Mouse (Mus musculus): ENCODE measurements around the gene Cd164. TPM values are rescaled to one million over a fixed set of nuclear protein-coding genes. Genes with fewer than 3 reads are reported as not detected.
A peak's percentile ranks its signal among the peaks of the same experiment; 100 is the strongest.
"Not testable (repeated sequence)": the region's sequence is repeated elsewhere in the genome, so short reads cannot be mapped to it uniquely, and the experiment has no call there.

The Cd164 gene
- polyA plus RNA-seq, 1 experiment from 2014 or later, result 184 TPM

DNA sequence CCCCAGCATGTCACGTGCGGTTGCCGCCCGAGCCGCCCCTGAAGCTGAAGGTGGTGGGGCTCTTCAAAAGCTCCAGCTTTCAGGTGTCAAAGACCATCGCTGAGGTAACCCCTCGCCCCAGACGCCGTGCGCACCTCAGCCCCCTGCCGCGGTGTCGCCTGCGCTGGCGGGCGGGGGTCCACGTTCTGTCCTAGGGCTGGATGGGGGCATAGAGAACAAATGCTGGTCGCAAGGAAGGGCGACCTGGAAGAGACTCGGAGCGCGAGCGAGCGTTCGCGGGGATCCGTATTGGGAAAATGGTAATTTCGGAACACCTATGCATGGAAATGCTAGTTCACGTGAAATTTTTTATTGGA, 28.7 kb upstream of the Cd164 start:
- under 1% methylated on average over 29 of the region's 29 CpGs for WGBS
- H3K4me3 ChIP-seq (replicated peaks; ENCODE audit: low read depth, low read length), result peak overlapping the region; percentile 62
- no peaks in the 10 kb centered on the region for H3K27me3 ChIP-seq (ENCODE audit: insufficient read depth, low read length)
- no peak for DNase-seq (ENCODE audit: low spot score)
- TF ChIP-seq CTCF (IDR thresholded peaks at IDR 0.05; ENCODE audit: low read depth), result no peak; the same call in 1 of the 2 replicates
- H3K27ac ChIP-seq, result peak overlapping the region; percentile 84; the same call in 1 of the 2 replicates
- H3K36me3 ChIP-seq (ENCODE audit: insufficient read depth, low read length), result peaks cover 15% of the 10 kb centered on the region
- no peak for ATAC-seq (replicated peaks; ENCODE audit: low FRiP score, low read depth)
- H3K4me1 ChIP-seq (replicated peaks; ENCODE audit: insufficient read depth, low read length), result peaks cover 13% of the 10 kb centered on the region
- peak overlapping the region; percentile 69 for H3K9ac ChIP-seq (ENCODE audit: low read depth, low read length)
- no peaks in the 10 kb centered on the region for H3K9me3 ChIP-seq (replicated peaks; ENCODE audit: low read length)
- peak overlapping the region; percentile 98 for H3K4me2 ChIP-seq (ENCODE audit: low read length)

DNA sequence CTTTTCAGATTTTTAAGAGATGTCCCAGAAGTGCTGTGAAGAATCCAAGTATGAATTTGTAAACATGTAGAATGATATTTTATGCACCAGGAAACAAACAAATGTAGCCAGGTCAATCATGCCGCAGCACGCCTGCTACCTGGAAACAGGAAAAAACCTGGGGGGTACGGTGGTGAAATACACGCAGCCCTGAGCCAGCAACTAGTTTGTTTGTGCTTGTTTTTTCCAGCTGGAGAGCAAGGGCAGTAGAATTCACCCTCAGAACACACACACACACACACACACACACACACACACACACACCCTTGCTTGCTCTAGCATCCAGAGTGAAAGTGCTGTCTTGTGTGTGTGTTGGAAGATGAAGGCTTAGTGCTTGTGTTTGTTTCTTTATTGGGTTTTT, 28.1 kb upstream of the Cd164 start:
- Histone ChIP-seq H3K9me3 (replicated peaks; ENCODE audit: low read length) (no peaks in the 10 kb centered on the region), H3K4me2 (ENCODE audit: low read length) (peak overlapping the region; percentile 98; the same call in 1 of the 2 replicates), H3K36me3 (ENCODE audit: insufficient read depth, low read length) (peaks cover 11% of the 10 kb centered on the region), H3K4me1 (replicated peaks; ENCODE audit: insufficient read depth, low read length) (peaks cover 13% of the 10 kb centered on the region), H3K27me3 (ENCODE audit: insufficient read depth, low read length) (no peaks in the 10 kb centered on the region), H3K27ac (no peak overlapping the region), H3K4me3 (replicated peaks; ENCODE audit: low read depth, low read length) (peak overlapping the region; percentile 62; the same call in 1 of the 2 replicates), H3K9ac (ENCODE audit: low read depth, low read length) (no peak overlapping the region)
- 27% methylated on average over 4 of the region's 4 CpGs for WGBS
- ATAC-seq (replicated peaks; ENCODE audit: low FRiP score, low read depth), result no peak
- DNase-seq (ENCODE audit: low spot score), result no peak
- no peak for TF ChIP-seq CTCF (IDR thresholded peaks at IDR 0.05; ENCODE audit: low read depth)

DNA sequence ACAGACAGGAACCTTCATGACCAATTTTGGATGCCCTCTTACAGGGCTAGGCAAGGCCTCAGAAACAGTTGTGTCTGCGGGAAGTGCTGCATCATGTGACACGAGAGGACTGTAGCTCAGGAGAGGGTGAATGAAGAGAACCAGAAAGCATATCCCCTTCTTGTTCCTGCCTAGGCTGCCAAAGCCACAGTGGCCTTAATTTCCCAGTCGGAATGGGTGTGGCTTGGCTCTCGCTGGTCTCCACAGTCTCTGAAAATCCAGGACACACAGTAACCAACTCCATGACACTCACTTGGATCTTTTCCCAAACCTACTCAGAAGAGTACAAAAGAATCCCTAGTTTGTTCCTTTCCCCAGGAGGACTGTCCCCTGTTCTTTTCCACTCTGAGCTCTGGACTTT, 18.3 kb upstream of the Cd164 start:
- Histone ChIP-seq H3K27me3 (ENCODE audit: insufficient read depth, low read length) (no peaks in the 10 kb centered on the region), H3K9me3 (replicated peaks; ENCODE audit: low read length) (no peaks in the 10 kb centered on the region), H3K4me3 (replicated peaks; ENCODE audit: low read depth, low read length) (no peak overlapping the region), H3K4me2 (ENCODE audit: low read length) (no peak overlapping the region), H3K36me3 (ENCODE audit: insufficient read depth, low read length) (no peaks in the 10 kb centered on the region), H3K27ac (no peak overlapping the region), H3K4me1 (replicated peaks; ENCODE audit: insufficient read depth, low read length) (no peaks in the 10 kb centered on the region), H3K9ac (ENCODE audit: low read depth, low read length) (no peak overlapping the region)
- WGBS, result 54% methylated on average over 4 of the region's 4 CpGs
- no peak for TF ChIP-seq CTCF (IDR thresholded peaks at IDR 0.05; ENCODE audit: low read depth)
- DNase-seq (ENCODE audit: low spot score), result peak; percentile 25
- no peak for ATAC-seq (replicated peaks; ENCODE audit: low FRiP score, low read depth)

GRCm38 (mm10) chr10:41504996-41505395, 14.2 kb upstream of the Cd164 start:
- Histone ChIP-seq H3K4me3 (replicated peaks; ENCODE audit: low read depth, low read length) (no peak overlapping the region), H3K4me1 (replicated peaks; ENCODE audit: insufficient read depth, low read length) (no peaks in the 10 kb centered on the region), H3K9me3 (replicated peaks; ENCODE audit: low read length) (no peaks in the 10 kb centered on the region), H3K27me3 (ENCODE audit: insufficient read depth, low read length) (no peaks in the 10 kb centered on the region), H3K36me3 (ENCODE audit: insufficient read depth, low read length) (no peaks in the 10 kb centered on the region), H3K27ac (no peak overlapping the region), H3K4me2 (ENCODE audit: low read length) (no peak overlapping the region), H3K9ac (ENCODE audit: low read depth, low read length) (no peak overlapping the region)
- TF ChIP-seq CTCF (IDR thresholded peaks at IDR 0.05; ENCODE audit: low read depth), result no peak
- ATAC-seq (replicated peaks; ENCODE audit: low FRiP score, low read depth) (no peak), DNase-seq (ENCODE audit: low spot score) (no peak)
- 91% methylated on average over 1 of the region's 1 CpGs for WGBS

- H3K27ac ChIP-seq; H3K36me3 ChIP-seq (ENCODE audit: insufficient read depth, low read length); H3K27me3 ChIP-seq (ENCODE audit: insufficient read depth, low read length); H3K4me3 ChIP-seq (replicated peaks; ENCODE audit: low read depth, low read length); H3K9ac ChIP-seq (ENCODE audit: low read depth, low read length); H3K4me1 ChIP-seq (replicated peaks; ENCODE audit: insufficient read depth, low read length); ATAC-seq (replicated peaks; ENCODE audit: low FRiP score, low read depth); H3K9me3 ChIP-seq (replicated peaks; ENCODE audit: low read length); H3K4me2 ChIP-seq (ENCODE audit: low read length): not testable (repeated sequence)
- 2% methylated on average over 3 of the region's 3 CpGs for WGBS
- DNase-seq (ENCODE audit: low spot score), result peak; percentile 91
- peak; percentile 92 for TF ChIP-seq CTCF (IDR thresholded peaks at IDR 0.05; ENCODE audit: low read depth)
These were observed 13.8 kb upstream of the Cd164 start for GRCm38 (mm10) chr10:41505446-41505845.

DNA sequence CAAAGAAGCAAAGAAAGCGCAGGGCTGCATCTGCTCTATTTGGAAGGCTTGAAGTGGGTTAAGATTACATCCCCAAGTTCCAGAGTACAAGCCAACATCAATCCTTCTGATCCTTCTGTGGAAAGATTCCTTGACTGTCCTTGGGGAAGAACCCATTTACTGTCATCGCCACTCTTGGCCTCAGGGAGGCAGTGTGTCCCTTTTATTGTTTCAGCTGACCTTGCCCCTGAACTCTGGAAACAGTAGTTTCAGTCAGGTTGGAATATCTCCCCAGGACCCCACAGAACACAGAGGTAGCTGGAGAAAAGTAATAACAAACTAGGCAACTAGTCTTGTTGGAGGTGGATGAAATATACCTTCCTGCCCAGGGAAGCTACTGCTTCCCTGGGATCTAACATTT, 10.1 kb upstream of the Cd164 start:
- no peak overlapping the region for H3K4me2 ChIP-seq (ENCODE audit: low read length)
- no peak for ATAC-seq (replicated peaks; ENCODE audit: low FRiP score, low read depth)

DNA sequence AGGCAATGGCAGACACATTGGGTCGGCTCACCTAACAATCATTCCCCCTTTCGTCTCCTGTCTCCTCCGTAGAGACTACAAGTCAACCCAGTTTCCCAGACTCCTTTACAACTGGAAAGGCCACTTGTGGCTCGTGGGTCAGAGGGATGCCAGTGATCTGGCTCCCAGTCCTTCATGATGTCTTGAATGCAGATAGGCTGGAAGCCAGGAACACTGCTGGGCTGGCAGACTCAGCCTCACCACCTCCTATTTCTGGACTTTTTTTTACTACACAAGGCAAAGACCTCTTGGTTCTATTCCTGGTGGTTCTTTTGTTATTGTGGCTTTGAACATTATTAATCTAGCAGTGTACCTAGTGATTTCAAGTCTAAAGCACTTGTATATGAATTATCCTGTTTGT, 4.9 kb upstream of the Cd164 start:
- WGBS, result 76% methylated on average over 4 of the region's 4 CpGs
- Histone ChIP-seq H3K27ac (no peak overlapping the region), H3K9me3 (replicated peaks; ENCODE audit: low read length) (no peaks in the 10 kb centered on the region), H3K9ac (ENCODE audit: low read depth, low read length) (no peak overlapping the region), H3K27me3 (ENCODE audit: insufficient read depth, low read length) (no peaks in the 10 kb centered on the region), H3K4me2 (ENCODE audit: low read length) (no peak overlapping the region), H3K36me3 (ENCODE audit: insufficient read depth, low read length) (no peaks in the 10 kb centered on the region), H3K4me3 (replicated peaks; ENCODE audit: low read depth, low read length) (no peak overlapping the region), H3K4me1 (replicated peaks; ENCODE audit: insufficient read depth, low read length) (no peaks in the 10 kb centered on the region)
- DNase-seq (ENCODE audit: low spot score), result no peak
- ATAC-seq (replicated peaks; ENCODE audit: low FRiP score, low read depth), result no peak
- no peak for TF ChIP-seq CTCF (IDR thresholded peaks at IDR 0.05; ENCODE audit: low read depth)

More for the DNA sequence above, 10.1 kb upstream of the Cd164 start:
- no peaks in the 10 kb centered on the region for H3K9me3 ChIP-seq (replicated peaks; ENCODE audit: low read length)
- H3K27ac ChIP-seq, result no peak overlapping the region
- no peak overlapping the region for H3K9ac ChIP-seq (ENCODE audit: low read depth, low read length)
- no peaks in the 10 kb centered on the region for H3K36me3 ChIP-seq (ENCODE audit: insufficient read depth, low read length)
- no peak overlapping the region for H3K4me3 ChIP-seq (replicated peaks; ENCODE audit: low read depth, low read length)
- no peaks in the 10 kb centered on the region for H3K4me1 ChIP-seq (replicated peaks; ENCODE audit: insufficient read depth, low read length)
- peak; percentile 68 for TF ChIP-seq CTCF (IDR thresholded peaks at IDR 0.05; ENCODE audit: low read depth)
- H3K27me3 ChIP-seq (ENCODE audit: insufficient read depth, low read length), result no peaks in the 10 kb centered on the region
- WGBS, result 41% methylated on average over 2 of the region's 2 CpGs
- peak; percentile 50 for DNase-seq (ENCODE audit: low spot score)
